ENCODE assay signal across 33 mouse cellular contexts in the genomic region with DNA sequence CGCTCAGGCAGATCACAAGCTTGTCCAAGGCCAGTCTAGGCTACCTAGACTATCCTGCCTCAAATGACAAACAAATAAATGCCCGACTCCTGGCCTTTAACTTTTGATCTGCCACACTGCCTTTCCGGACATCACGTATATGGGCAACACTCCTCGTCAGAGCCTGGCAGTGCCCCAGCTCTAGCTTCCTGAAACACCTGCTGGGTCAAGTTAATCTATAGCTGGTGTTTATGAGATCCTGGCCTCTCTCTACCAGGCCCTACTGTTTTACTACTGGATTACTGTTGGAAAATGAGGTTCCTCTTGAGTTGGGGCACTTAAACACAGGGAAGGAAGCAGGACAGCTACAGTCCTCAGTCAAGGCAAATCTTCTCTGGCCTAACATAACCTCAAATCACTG. TPM values are rescaled to one million over a fixed set of nuclear protein-coding genes. Genes with fewer than 3 reads are reported as not detected.
DNase-seq lines count a peak whose midpoint lies in the region; ATAC-seq lines count a peak whose summit lies in the region.
"Had no signal": no experiment of that assay in that cellular context is flagged by ENCODE, and none has a peak within 500 bp of the region (broad histone marks: within the 10 kb centered on the region; RNA-seq: fewer than 3 reads in every experiment).

No protein-coding gene starts in this region.

- no peak overlapping the region for H3K4me2 ChIP-seq in kidney, embryonic 14.5 days (replicated peaks; ENCODE audit: low read depth, low read length)
- no peak overlapping the region for H3K4me2 ChIP-seq in midbrain, embryonic 11.5 days
- H3K4me2 ChIP-seq in intestine, embryonic 15.5 days (replicated peaks) = no peak overlapping the region
- H3K4me2 ChIP-seq in neural tube, embryonic 15.5 days = no peak overlapping the region
- H3K4me2 ChIP-seq: embryonic facial prominence, embryonic 13.5 days; forebrain, embryonic 12.5 days; forebrain, embryonic 15.5 days; heart, embryonic 12.5 days; heart, embryonic 15.5 days; hindbrain, embryonic 13.5 days had no signal

- H3K4me1 ChIP-seq in kidney, embryonic 14.5 days (ENCODE audit: control insufficient read depth, insufficient read depth, low read length) = no peaks in the 10 kb centered on the region
- H3K4me1 ChIP-seq in midbrain, embryonic 11.5 days (ENCODE audit: control insufficient read depth, insufficient read depth, low read length) = peaks cover 4% of the 10 kb centered on the region; the same call in 1 of the 2 replicates
- peaks cover 10% of the 10 kb centered on the region for H3K4me1 ChIP-seq in midbrain, embryonic 10.5 days
- H3K4me1 ChIP-seq in intestine, embryonic 15.5 days (replicated peaks) = no peaks in the 10 kb centered on the region
- H3K4me1 ChIP-seq in neural tube, embryonic 15.5 days = no peaks in the 10 kb centered on the region
- H3K4me1 ChIP-seq: embryonic facial prominence, embryonic 10.5 days; embryonic facial prominence, embryonic 13.5 days; heart, embryonic 12.5 days had no signal

- H3K9me3 ChIP-seq in kidney, embryonic 14.5 days (ENCODE audit: control insufficient read depth, low read length) = no peaks in the 10 kb centered on the region
- H3K9me3 ChIP-seq in midbrain, embryonic 11.5 days (ENCODE audit: control insufficient read depth, low read length) = no peaks in the 10 kb centered on the region
- H3K9me3 ChIP-seq in midbrain, embryonic 10.5 days (replicated peaks) = no peaks in the 10 kb centered on the region
- H3K9me3 ChIP-seq in intestine, embryonic 15.5 days = no peaks in the 10 kb centered on the region
- no peaks in the 10 kb centered on the region for H3K9me3 ChIP-seq in neural tube, embryonic 15.5 days (replicated peaks)
- H3K9me3 ChIP-seq: embryonic facial prominence, embryonic 10.5 days; embryonic facial prominence, embryonic 13.5 days; forebrain, embryonic 12.5 days; forebrain, embryonic 15.5 days; G1E; heart, embryonic 12.5 days; heart, embryonic 15.5 days; hindbrain, embryonic 10.5 days; hindbrain, embryonic 13.5 days had no signal

- no peak overlapping the region for H3K9ac ChIP-seq in kidney, embryonic 14.5 days (ENCODE audit: low read depth, low read length)
- H3K9ac ChIP-seq in midbrain, embryonic 11.5 days (ENCODE audit: low read length) = no peak overlapping the region
- no peak overlapping the region for H3K9ac ChIP-seq in intestine, embryonic 15.5 days
- no peak overlapping the region for H3K9ac ChIP-seq in neural tube, embryonic 15.5 days (replicated peaks)
- H3K9ac ChIP-seq: embryonic facial prominence, embryonic 13.5 days; forebrain, embryonic 12.5 days; forebrain, embryonic 15.5 days; heart, embryonic 12.5 days; heart, embryonic 15.5 days; hindbrain, embryonic 13.5 days had no signal

- 82% methylated on average over 5 of the region's 5 CpGs for WGBS in kidney, embryonic 14.5 days
- WGBS in midbrain, embryonic 11.5 days = 89% methylated on average over 5 of the region's 5 CpGs
- 88% methylated on average over 5 of the region's 5 CpGs for WGBS in midbrain, embryonic 10.5 days
- WGBS in intestine, embryonic 15.5 days = 76% methylated on average over 5 of the region's 5 CpGs
- WGBS in large intestine, adult 2 months = 26% methylated on average over 5 of the region's 5 CpGs
- 84% methylated on average over 5 of the region's 5 CpGs for WGBS in neural tube, embryonic 15.5 days

- DNase-seq in kidney, postnatal 10 days = peak; percentile 19
- peak; percentile 26 for DNase-seq in midbrain, embryonic 11.5 days (ENCODE audit: low spot score, missing footprints)
- DNase-seq in midbrain, embryonic 10.5 days (ENCODE audit: low spot score) = no peak
- DNase-seq in large intestine, adult 2 months (ENCODE audit: low read depth, low spot score) = peak; percentile 96
- no peak for DNase-seq in ovary, postnatal 14 days (ENCODE audit: low spot score)
- DNase-seq: adrenal gland, postnatal 10 days; adrenal gland, postnatal 36 days; B cell, adult 2 months; cerebellum, adult 11 months; cerebellum, adult 2 months; cerebellum, adult 9-11 months; cerebellum, postnatal 25 days; embryo, embryonic 11 days; gastrocnemius, postnatal 10 days; gastrocnemius, postnatal 36 days; heart, postnatal 10 days; heart, postnatal 36 days had no signal

- no peak for ATAC-seq in kidney, embryonic 14.5 days (ENCODE audit: low FRiP score, low TSS enrichment)
- no peak for ATAC-seq in midbrain, embryonic 11.5 days (ENCODE audit: low FRiP score)
- peak; percentile 65; the same call in 1 of the 2 replicates for ATAC-seq in intestine, embryonic 15.5 days
- ATAC-seq in neural tube, embryonic 15.5 days (ENCODE audit: low FRiP score) = no peak
- ATAC-seq: forebrain, embryonic 15.5 days; hindbrain, embryonic 16.5 days; Patski had no signal

- no peaks in the 10 kb centered on the region for H3K27me3 ChIP-seq in kidney, embryonic 14.5 days (ENCODE audit: control insufficient read depth, insufficient read depth, low read length)
- H3K27me3 ChIP-seq in midbrain, embryonic 11.5 days (ENCODE audit: control insufficient read depth, insufficient read depth, low read length) = no peaks in the 10 kb centered on the region
- H3K27me3 ChIP-seq in midbrain, embryonic 10.5 days (ENCODE audit: low read depth, poor library complexity, severe bottlenecking) = no peaks in the 10 kb centered on the region
- H3K27me3 ChIP-seq in intestine, embryonic 15.5 days (replicated peaks) = no peaks in the 10 kb centered on the region
- no peaks in the 10 kb centered on the region for H3K27me3 ChIP-seq in neural tube, embryonic 15.5 days (replicated peaks)
- H3K27me3 ChIP-seq: CH12.LX; embryonic facial prominence, embryonic 13.5 days; forebrain, embryonic 12.5 days; forebrain, embryonic 15.5 days; heart, embryonic 12.5 days; heart, embryonic 15.5 days; hindbrain, embryonic 13.5 days; Patski had no signal

- H3K36me3 ChIP-seq in kidney, embryonic 14.5 days (ENCODE audit: control insufficient read depth, insufficient read depth, low read length) = no peaks in the 10 kb centered on the region
- no peaks in the 10 kb centered on the region for H3K36me3 ChIP-seq in midbrain, embryonic 11.5 days (ENCODE audit: control insufficient read depth, insufficient read depth, low read length)
- no peaks in the 10 kb centered on the region for H3K36me3 ChIP-seq in midbrain, embryonic 10.5 days
- no peaks in the 10 kb centered on the region for H3K36me3 ChIP-seq in intestine, embryonic 15.5 days
- no peaks in the 10 kb centered on the region for H3K36me3 ChIP-seq in neural tube, embryonic 15.5 days
- H3K36me3 ChIP-seq: embryonic facial prominence, embryonic 10.5 days; embryonic facial prominence, embryonic 13.5 days; forebrain, embryonic 12.5 days; forebrain, embryonic 15.5 days; G1E; heart, embryonic 12.5 days; heart, embryonic 15.5 days; hindbrain, embryonic 10.5 days; hindbrain, embryonic 13.5 days had no signal

- no peak overlapping the region for H3K4me3 ChIP-seq in kidney, embryonic 14.5 days (ENCODE audit: low read length)
- H3K4me3 ChIP-seq in midbrain, embryonic 11.5 days (ENCODE audit: low read depth, low read length) = no peak overlapping the region
- no peak overlapping the region for H3K4me3 ChIP-seq in midbrain, embryonic 10.5 days
- H3K4me3 ChIP-seq in intestine, embryonic 15.5 days (replicated peaks) = no peak overlapping the region
- H3K4me3 ChIP-seq in neural tube, embryonic 15.5 days (replicated peaks) = no peak overlapping the region
- H3K4me3 ChIP-seq: embryonic facial prominence, embryonic 10.5 days; embryonic facial prominence, embryonic 13.5 days; erythroblast, embryonic 14.5 days; forebrain, embryonic 12.5 days; forebrain, embryonic 15.5 days; heart, embryonic 12.5 days; heart, embryonic 15.5 days; hindbrain, embryonic 10.5 days; hindbrain, embryonic 13.5 days had no signal

- H3K27ac ChIP-seq in kidney, embryonic 14.5 days (ENCODE audit: low read depth, low read length) = no peak overlapping the region
- H3K27ac ChIP-seq in midbrain, embryonic 11.5 days (ENCODE audit: low read depth, low read length) = no peak overlapping the region
- no peak overlapping the region for H3K27ac ChIP-seq in midbrain, embryonic 10.5 days (replicated peaks)
- H3K27ac ChIP-seq in intestine, embryonic 15.5 days = no peak overlapping the region
- H3K27ac ChIP-seq in neural tube, embryonic 15.5 days (replicated peaks) = no peak overlapping the region
- H3K27ac ChIP-seq: embryonic facial prominence, embryonic 10.5 days; embryonic facial prominence, embryonic 13.5 days; forebrain, embryonic 12.5 days; forebrain, embryonic 15.5 days; heart, embryonic 15.5 days; hindbrain, embryonic 10.5 days; hindbrain, embryonic 13.5 days had no signal

RNA-seq across cellular contexts. Expression of a gene that starts 15.5 kb away (rescaled TPM):
- 43.9 and 52.8 TPM in 2 replicates for polyA plus RNA-seq in kidney, embryonic 14.5 days (2014; fragmentation: Nextera tagmentation; extraction: Ambion mirVana)
- polyA plus RNA-seq in midbrain, embryonic 11.5 days (2014; fragmentation: Nextera tagmentation; extraction: Ambion mirVana) = 37.4 and 43.1 TPM in 2 replicates
- 30.9 and 34.0 TPM in 2 replicates for polyA plus RNA-seq in midbrain, embryonic 10.5 days (2016; fragmentation: Nextera tagmentation; extraction: Ambion mirVana)
- 39.5 and 41.5 TPM in 2 replicates for polyA plus RNA-seq in intestine, embryonic 15.5 days (2015; fragmentation: Nextera tagmentation; extraction: Ambion mirVana)
- polyA plus RNA-seq in large intestine, adult 2 months (2012; rRNA removed) = 22.8 and 24.3 TPM in 2 replicates
- polyA plus RNA-seq in neural tube, embryonic 15.5 days (2015; fragmentation: Nextera tagmentation; extraction: Ambion mirVana) = 36.5 and 39.2 TPM in 2 replicates

Comparison
In these comparisons a context has a peak if more than half of its experiments do, and no peak if none do; other contexts are left out.
1. DNase-seq: peak in kidney, postnatal 10 days (single experiment), midbrain, embryonic 11.5 days (single experiment) and large intestine, adult 2 months (single experiment); none in midbrain, embryonic 10.5 days (single experiment) and ovary, postnatal 14 days (single experiment).